Mouse (Mus musculus) layer of hippocampus, postnatal 14 days (tissue): ENCODE measurements around the gene Atg2b. TPM values are rescaled to one million over a fixed set of nuclear protein-coding genes. Genes with fewer than 3 reads are reported as not detected.

Experiments
- DNase-seq, 2 experiments: peaks; one replicate each; pipeline ENCODE4 v3.0.0; 2021 to 2022; ENCODE audit warnings: low spot score in 2 of 2, mixed read lengths in 1 of 2
- long read RNA-seq, 2 experiments: library from polyadenylated mRNA; stranded (forward); transcript quantifications; one replicate each; pipeline ENCODE4 v2.0.0; 2021
- total RNA-seq, 2 experiments: library from RNA; stranded (reverse); gene quantifications; 2 replicates each; pipeline ENCODE4 v1.2.3; 2021

Atg2b gene
- total RNA-seq = 10 to 100 TPM; 40.4 to 44.7 TPM
- long read RNA-seq, experiment 1, partial matches to known transcripts = 2 of 6 reads
- long read RNA-seq, experiment 1, other reads (novel, unspliced or antisense) = 4 of 6 reads
- long read RNA-seq, experiment 2, full-length matches to known transcripts = 1 of 10 reads
- long read RNA-seq, experiment 2, partial matches to known transcripts = 3 of 10 reads
- long read RNA-seq, experiment 2, other reads (novel, unspliced or antisense) = 6 of 10 reads

DNA sequence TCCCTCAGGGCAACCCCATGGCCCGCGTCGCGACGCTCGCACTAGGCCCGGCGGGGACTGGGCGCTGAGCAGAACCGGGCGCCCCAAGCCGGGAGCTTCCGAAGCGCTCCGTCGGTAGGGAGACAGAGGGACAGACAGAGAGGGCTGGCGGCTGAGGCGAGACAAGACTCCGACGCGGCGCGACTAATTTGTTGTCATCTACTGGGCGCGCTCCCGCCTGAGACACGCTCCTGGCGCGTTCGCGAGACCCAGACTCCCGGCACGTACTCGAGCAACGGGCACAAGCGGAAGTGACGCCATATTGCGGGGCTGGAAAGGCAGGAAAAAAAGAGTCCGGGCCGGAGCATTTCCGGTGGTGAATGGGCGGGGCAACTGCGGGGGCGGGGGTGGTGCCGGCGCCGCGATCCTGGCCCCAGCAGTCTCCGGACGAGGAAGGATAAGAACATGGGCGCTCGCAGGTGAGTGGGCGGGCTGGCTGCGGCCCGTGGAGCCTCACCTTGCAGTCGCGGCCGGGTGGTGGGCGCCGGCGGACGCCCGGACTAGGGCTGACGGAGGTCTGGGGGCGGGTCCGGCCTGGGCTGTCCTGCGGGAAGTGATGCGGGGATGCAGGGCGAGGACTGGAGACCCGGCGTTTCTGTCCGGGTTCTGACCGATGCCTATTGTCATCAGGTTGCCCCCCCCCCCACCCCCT lies at the start of gene Atg2b:
Gene Atg2b (minus strand): TSS at position 211 of the 691 bp plus-strand sequence.
- peak; percentile 95 to 98 for DNase-seq

GRCm38 (mm10) chr12:105733370-105734159 lies 48.6 kb upstream of the Atg2b start:
- DNase-seq = no peak

DNA sequence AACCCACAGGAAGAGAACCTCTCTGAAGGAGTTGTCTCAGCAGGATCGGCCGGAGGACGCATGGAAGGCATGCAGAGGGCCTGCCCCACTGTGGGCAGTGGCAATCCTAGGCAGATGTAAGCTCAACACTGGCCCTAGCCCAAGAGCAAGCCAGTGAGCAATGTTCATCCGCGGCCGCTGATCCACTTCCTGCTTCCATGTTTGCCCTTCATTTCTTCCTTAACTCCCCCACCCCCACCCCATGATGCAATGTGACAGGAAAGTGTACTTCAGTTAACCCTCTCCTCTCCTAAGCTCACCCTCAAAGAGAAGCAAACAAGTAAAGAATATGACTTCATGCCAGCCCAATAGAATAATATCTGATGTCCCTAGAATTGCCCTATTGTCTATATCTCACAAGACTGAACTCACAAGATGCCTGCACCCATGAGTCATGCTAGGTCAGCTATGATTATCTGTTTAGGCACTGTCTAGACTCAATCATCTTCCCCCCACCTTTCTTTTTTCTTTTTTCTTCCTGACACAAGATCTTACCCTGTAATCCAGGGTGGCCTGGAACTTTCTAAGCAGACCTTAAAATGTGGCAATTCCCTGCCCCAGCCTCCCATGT lies 45.9 kb upstream of the Atg2b start:
- no peak for DNase-seq

DNA sequence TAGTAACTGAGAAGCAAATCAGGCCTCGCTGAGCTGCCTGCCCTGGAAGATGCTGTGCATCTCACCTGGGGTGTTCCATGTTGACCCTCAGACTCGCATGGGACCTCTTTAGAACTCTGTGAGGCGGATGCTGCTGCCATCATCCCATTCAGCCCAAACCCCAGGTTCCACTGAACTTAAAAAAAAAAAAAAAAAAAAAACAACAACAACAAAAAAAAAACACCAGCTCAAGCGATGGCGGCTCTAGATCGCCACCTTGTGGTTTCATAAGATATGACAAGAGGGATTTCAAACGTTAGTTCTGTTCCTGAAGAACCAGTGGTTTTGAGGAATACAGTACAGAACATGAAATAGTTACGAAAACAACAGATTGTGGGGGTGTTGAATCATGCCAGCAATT lies 43.0 kb upstream of the Atg2b start:
- DNase-seq = peak; percentile 29 to 53

GRCm38 (mm10) chr12:105727268-105727667 lies 42.3 kb upstream of the Atg2b start:
- no peak for DNase-seq

DNA sequence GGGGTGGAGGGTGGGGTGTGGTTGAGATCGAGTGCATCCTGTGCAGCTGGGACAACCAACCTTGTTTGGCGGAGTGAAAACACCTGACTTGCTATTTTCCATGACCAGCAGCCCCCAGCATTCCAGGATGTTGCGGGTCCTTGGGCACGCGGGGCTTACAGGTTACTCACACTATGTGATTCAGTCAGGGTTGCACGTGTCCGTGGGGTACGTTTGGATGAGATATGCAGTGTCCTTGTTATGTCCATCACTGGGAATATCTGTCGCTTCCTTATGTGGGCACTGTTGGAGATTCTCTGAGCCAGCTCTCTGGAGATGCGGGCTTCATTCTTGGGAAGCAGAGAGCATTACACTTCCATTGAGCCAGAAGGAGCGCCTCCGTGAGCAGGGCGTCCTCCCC lies 40.7 kb upstream of the Atg2b start:
- no peak for DNase-seq

DNA sequence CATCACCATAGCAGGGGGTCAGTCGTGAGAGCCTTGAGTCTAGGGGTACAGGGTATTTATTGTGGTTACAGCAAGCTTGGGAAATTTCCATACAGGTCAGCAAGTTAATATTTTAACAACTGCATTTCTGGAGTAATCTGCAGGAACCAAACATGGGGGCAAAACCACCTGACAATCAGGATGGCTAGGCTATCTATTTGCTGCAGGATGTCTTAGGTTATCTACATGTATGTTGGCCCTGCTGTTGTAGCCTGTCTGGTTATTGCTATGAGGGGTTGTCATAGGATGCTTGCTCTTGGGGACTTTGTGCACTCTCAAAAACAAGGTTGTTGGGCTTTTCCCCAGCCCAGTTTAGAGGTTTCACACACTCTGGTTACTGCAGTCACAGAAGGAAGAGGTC lies 39.6 kb upstream of the Atg2b start:
- DNase-seq = no peak

DNA sequence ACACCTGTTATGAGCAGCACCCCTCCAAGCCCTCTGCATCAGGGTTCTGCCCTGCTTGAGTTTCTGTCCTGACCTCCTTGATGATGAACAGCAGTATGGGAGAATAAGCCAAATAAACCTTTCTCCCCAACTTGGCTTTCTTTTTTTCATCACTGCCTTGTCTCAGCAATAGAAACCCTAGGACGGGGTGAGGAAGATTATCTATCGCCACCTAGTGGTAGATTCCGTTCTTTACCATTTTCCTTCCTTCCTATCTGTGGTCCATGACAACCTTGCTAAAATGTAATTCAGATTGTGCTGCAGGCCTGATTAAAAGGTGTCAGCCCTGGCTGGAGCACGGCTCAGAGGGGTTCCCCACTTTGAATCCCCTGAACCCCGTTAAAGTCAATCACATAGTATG lies 37.6 kb upstream of the Atg2b start:
- peak; percentile 9 to 62 for DNase-seq

- no peak for DNase-seq
These were observed 36.6 kb upstream of the Atg2b start for GRCm38 (mm10) chr12:105721452-105722132.

DNA sequence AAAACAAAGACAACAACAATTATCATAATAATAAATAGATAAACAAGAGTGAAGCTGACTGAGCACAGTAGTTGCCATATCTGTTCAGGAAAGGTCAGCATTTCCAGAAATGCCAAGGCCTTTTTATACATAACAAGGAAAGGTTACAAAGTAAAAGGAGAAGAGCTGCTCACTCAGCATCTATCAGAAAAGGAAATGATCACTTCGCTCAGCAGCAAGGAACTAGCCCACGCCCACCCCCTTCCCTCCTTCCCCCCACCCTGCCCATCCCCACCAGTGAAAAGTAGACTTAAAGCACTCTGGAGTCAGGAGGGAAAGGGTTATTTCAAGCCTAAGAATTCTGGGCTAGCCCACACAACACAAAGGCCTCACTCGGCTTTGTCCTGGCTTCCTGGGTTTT lies 35.2 kb upstream of the Atg2b start:
- DNase-seq = no peak

GRCm38 (mm10) chr12:105718616-105719015 lies 33.6 kb upstream of the Atg2b start:
- peak; percentile 9 to 18 for DNase-seq

DNA sequence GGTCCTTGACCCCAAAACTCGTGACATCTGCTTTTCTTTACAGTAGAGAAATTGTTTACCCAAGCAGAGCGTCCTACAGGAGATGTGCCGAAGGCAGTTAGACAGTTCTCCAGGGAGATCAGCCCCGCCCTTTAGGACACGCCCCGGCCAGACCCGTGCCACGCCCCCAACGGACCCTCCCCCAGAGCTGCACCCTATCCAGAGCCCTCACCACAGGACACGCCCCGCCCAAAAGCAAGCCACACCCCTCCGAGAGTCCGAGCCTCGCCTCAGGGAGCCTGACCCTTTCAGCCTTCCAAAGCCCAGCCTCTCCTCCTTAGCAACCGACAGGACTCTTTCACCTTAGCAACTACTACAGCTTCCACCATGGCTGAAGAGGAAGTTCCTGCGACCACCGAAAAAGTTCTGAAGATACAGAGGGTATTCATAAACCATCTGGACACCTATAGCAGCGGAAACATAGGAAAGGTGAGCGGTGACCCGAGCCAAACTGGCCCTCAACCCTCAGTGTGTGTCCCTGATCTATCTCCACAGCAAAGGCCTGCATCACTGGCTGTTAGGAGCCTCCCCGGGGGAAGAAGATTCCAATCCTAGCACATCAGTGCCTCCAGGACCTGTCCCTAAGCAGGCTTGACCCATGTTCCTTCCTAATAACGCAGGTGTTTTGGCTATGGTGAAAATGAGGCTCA lies 20.9 kb upstream of the Atg2b start, which contains the start of gene Ak7:
Gene Ak7 (plus strand): TSS at position 178 of the 689 bp plus-strand sequence.
- DNase-seq = no peak

GRCm38 (mm10) chr12:105700433-105700832 lies 15.4 kb upstream of the Atg2b start:
- no peak for DNase-seq

DNA sequence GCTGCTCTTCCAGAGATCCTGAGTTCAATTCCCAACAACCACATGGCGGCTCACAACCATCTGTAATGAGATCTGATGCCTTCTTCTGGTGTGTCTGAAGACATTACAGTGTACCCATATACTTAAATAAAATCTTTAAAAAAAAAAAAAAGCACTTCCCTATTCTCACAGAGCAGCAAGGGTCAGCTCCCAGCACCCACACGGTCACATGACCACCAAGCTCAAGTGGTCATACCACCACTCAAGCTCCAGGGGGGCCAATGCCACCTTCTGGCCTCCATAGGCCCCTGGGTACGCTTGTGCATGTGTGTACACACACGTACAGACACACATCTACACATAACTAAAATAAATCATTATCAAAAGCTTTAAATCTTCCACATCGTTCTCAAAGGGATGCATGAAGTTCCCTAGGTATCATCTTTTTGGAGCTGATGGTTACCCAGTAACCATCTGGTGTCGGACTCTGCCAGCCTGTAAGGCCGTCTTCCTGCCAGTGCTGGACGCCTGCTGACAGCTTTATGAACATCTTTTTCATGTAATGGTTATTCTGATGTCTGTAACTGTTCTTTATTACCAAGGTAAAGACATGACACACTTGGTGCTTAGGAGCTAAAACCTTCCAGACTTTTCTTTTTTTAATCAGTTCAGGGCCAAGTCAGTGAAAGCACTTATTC lies 12.2 kb upstream of the Atg2b start:
- no peak for DNase-seq

- no peak for DNase-seq
These were observed 10.8 kb upstream of the Atg2b start for GRCm38 (mm10) chr12:105695848-105696247.

GRCm38 (mm10) chr12:105694021-105694420 lies 9.0 kb upstream of the Atg2b start:
- DNase-seq = peak; percentile 8 to 24

DNA sequence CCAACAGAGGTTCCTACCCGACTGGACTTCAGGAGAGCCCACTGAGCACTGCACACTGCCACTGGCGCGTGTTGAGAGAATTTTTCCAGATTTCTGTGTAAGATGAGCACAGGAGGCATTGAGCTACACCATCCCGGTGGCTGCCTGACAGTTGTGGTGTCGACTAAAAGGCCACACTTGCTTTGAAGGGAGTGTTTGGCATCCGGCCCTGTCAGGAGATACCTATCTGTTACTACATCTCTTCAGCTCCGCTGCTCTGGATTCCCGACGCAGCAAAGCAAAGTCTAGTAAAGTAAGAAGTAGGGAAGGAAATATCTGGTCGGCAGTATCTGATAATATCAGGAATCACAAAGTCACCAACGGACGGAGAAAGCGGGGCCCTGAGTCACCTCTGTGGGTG lies 4.4 kb upstream of the Atg2b start:
- no peak for DNase-seq

- DNase-seq = no peak
These were observed 3.5 kb upstream of the Atg2b start for GRCm38 (mm10) chr12:105688546-105688945.

GRCm38 (mm10) chr12:105687416-105687815 lies 2.4 kb upstream of the Atg2b start:
- no peak for DNase-seq

GRCm38 (mm10) chr12:105686791-105687190 lies 1.8 kb upstream of the Atg2b start:
- DNase-seq = no peak
